Mouse (Mus musculus): ENCODE data around the gene Hapln2. TPM values are rescaled to one million over a fixed set of nuclear protein-coding genes. Genes with fewer than 3 reads are reported as not detected.
A peak's percentile ranks its signal among the peaks of the same experiment; 100 is the strongest.

Gene Hapln2
- total RNA-seq (2012; rRNA removed) (not detected in 2 replicates), total RNA-seq (2014; rRNA removed) (not detected in 2 replicates), polyA plus RNA-seq (2012; ENCODE audit: insufficient read length, low read depth) (not detected in 2 replicates)

DNA sequence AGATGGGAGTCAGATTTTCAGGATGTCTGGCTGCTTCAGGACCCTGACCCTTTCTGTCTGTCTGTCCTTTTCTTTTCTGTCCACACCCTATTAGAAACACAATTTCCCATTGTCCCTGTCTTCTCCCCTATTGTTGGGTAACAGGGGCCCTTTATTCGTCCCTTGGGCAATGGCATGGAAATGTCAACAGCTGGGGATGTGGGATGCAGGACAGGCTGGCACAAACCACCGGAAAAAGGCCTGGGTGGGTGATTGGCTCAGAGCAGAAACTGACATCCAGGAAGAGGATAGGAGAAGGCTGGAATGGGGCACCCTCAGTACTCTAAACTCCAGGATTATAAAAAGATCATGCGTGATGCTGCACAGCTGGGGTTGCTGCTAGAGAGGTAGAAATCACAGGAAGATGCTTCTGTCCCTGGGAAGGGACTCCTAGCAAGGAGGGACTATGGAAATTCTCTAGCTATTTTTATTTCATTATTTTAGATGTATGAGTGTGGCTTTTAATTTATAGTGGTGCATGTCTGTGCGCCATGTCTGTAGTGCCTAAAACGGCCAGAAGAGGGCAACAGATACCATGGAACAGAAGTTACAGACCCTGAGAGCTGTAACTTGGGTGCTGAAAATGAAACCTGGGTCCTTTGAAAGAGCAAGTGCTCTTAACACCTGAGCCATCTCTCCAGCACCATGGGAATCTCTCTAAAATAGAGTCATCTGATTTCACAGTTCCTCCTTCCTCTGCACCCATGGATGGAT is at the start of gene Hapln2:
Gene Hapln2, minus strand, starts transcription at position 150 of the 753 bp plus-strand sequence.
- Histone ChIP-seq H3K4me1 (ENCODE audit: control insufficient read depth in 1 of 2, insufficient read depth in 2 of 2) (peaks cover 14% of the 10 kb centered on the region in 2 experiments), H3K4me2 (ENCODE audit: insufficient read depth, low read depth, poor library complexity, severe bottlenecking) (no peak within 1 kb of the TSS), H3K27ac (ENCODE audit: insufficient read depth, low read depth) (no peak within 1 kb of the TSS), H3K4me3 (replicated peaks in 1 of 3; ENCODE audit: low read depth in 2 of 3, low read length in 2 of 3, poor library complexity in 1 of 3) (no peak within 1 kb of the TSS), H3K79me2 (replicated peaks; ENCODE audit: control insufficient read depth, extremely low read depth, insufficient read depth, poor library complexity, severe bottlenecking) (no peaks in the 10 kb centered on the region), H3K36me3 (replicated peaks in 1 of 2; ENCODE audit: control insufficient read depth in 1 of 2, insufficient read depth in 1 of 2, low read length in 1 of 2) (no peaks in the 10 kb centered on the region), H3K9me3 (replicated peaks; ENCODE audit: low read length) (peaks cover 24% of the 10 kb centered on the region), H3K9ac (ENCODE audit: insufficient read depth, low read depth) (no peak within 1 kb of the TSS), H3K27me3 (replicated peaks) (peaks cover 69% of the 10 kb centered on the region)
- dilution Hi-C loops (cut with MboI; ENCODE audit: extremely low pct_ligation_motif_present, extremely low pct_unique_long_range_greater_than_20kb, low sequenced_read_pairs) (no loop called here), in situ Hi-C loops (cut with MboI; ENCODE audit: low pct_ligation_motif_present, low pct_unique_long_range_greater_than_20kb, low sequenced_read_pairs) (no loop called here)
- peak; percentile 16 for DNase-seq (ENCODE audit: extremely low read depth)
- TF ChIP-seq MEF2A (IDR thresholded peaks at IDR 0.05; ENCODE audit: borderline replicate concordance, low read depth, low read length): no peak
- TF ChIP-seq RAD21 (IDR thresholded peaks at IDR 0.05; ENCODE audit: low read depth, low read length): peak; percentile 63
- peak; percentile 60 for TF ChIP-seq SMC3 (IDR thresholded peaks at IDR 0.05; ENCODE audit: low read depth, low read length)
- TF ChIP-seq CTCF (conservative IDR thresholded peaks at IDR 0.05 in 1 of 2, IDR thresholded peaks at IDR 0.05 in 1 of 2; ENCODE audit: low read depth in 2 of 2, low read length in 2 of 2): peak; percentile 46 to 65; a peak in 3 of 4 replicates

- Histone ChIP-seq H3K9me3 (replicated peaks; ENCODE audit: low read length) (no peaks in the 10 kb centered on the region), H3K4me1 (ENCODE audit: control insufficient read depth in 1 of 2, insufficient read depth in 2 of 2) (no peaks in the 10 kb centered on the region), H3K4me2 (ENCODE audit: insufficient read depth, low read depth, poor library complexity, severe bottlenecking) (no peak overlapping the region), H3K4me3 (replicated peaks in 1 of 3; ENCODE audit: low read depth in 2 of 3, low read length in 2 of 3, poor library complexity in 1 of 3) (no peak overlapping the region), H3K36me3 (replicated peaks in 1 of 2; ENCODE audit: control insufficient read depth in 1 of 2, insufficient read depth in 1 of 2, low read length in 1 of 2) (no peaks in the 10 kb centered on the region), H3K79me2 (replicated peaks; ENCODE audit: control insufficient read depth, extremely low read depth, insufficient read depth, poor library complexity, severe bottlenecking) (no peaks in the 10 kb centered on the region), H3K9ac (ENCODE audit: insufficient read depth, low read depth) (no peak overlapping the region), H3K27me3 (replicated peaks) (peaks cover 72% of the 10 kb centered on the region), H3K27ac (ENCODE audit: insufficient read depth, low read depth) (no peak overlapping the region)
- dilution Hi-C loops (cut with MboI; ENCODE audit: extremely low pct_ligation_motif_present, extremely low pct_unique_long_range_greater_than_20kb, low sequenced_read_pairs): no loop called here
- TF ChIP-seq HCFC1 (IDR thresholded peaks at IDR 0.05; ENCODE audit: low read depth, low read length) (no peak), RCOR1 (conservative IDR thresholded peaks at IDR 0.05; ENCODE audit: low read depth, low read length) (no peak), ELF1 (IDR thresholded peaks at IDR 0.05; ENCODE audit: low read depth, low read length) (no peak), ZNF384 (IDR thresholded peaks at IDR 0.05; ENCODE audit: low read depth, low read length) (no peak), MAZ (IDR thresholded peaks at IDR 0.05; ENCODE audit: low read depth, low read length) (no peak), USF1 (IDR thresholded peaks at IDR 0.05; ENCODE audit: low read depth, low read length) (no peak), IRF4 (IDR thresholded peaks at IDR 0.05; ENCODE audit: low read depth, low read length) (no peak), CTCF (conservative IDR thresholded peaks at IDR 0.05 in 1 of 2, IDR thresholded peaks at IDR 0.05 in 1 of 2; ENCODE audit: low read depth in 2 of 2, low read length in 2 of 2) (no peak), ETS1 (conservative IDR thresholded peaks at IDR 0.05; ENCODE audit: low read depth, low read length) (no peak), RAD21 (IDR thresholded peaks at IDR 0.05; ENCODE audit: low read depth, low read length) (no peak), NELFE (IDR thresholded peaks at IDR 0.05; ENCODE audit: low read depth, low read length) (no peak), MAX (IDR thresholded peaks at IDR 0.05; ENCODE audit: low read length) (no peak), ZMIZ1 (IDR thresholded peaks at IDR 0.05; ENCODE audit: low read depth, low read length) (no peak), CHD1 (IDR thresholded peaks at IDR 0.05; ENCODE audit: low read depth, low read length) (no peak), MAFK (IDR thresholded peaks at IDR 0.05; ENCODE audit: insufficient replicate concordance, low read length) (no peak), POLR2AphosphoS2 (IDR thresholded peaks at IDR 0.05; ENCODE audit: low read depth, low read length) (no peak)
- in situ Hi-C loops (cut with MboI; ENCODE audit: low pct_ligation_motif_present, low pct_unique_long_range_greater_than_20kb, low sequenced_read_pairs): no loop called here
- no peak for DNase-seq (ENCODE audit: extremely low read depth)
These were observed 47.4 kb upstream of the Hapln2 start for GRCm38 (mm10) chr3:88074766-88075165.

Measured in CH12.LX (cell line).